Comparison of ENCODE assay signal across 23 mouse cellular contexts in genomic region chr12:88993788-88994187, GRCm38 (mm10).
"Had no signal": no experiment of that assay in that cellular context is flagged by ENCODE, and none has a peak within 500 bp of the region (broad histone marks: within the 10 kb centered on the region; RNA-seq: fewer than 3 reads in every experiment).

No protein-coding gene starts in this region.

- DNase-seq: gastrocnemius, postnatal 14 days; gastrocnemius, postnatal 36 days; heart, adult 11 months; heart, adult 2 months; heart, postnatal 14 days; heart, postnatal 36 days; kidney, adult 11 months; kidney, adult 2 months; kidney, adult 9 months; kidney, postnatal 14 days; kidney, postnatal 36 days; layer of hippocampus, postnatal 36 days; left cerebral cortex, postnatal 4 days had no signal

- H3K4me3 ChIP-seq: heart, adult 2 months; heart, embryonic 13.5 days; heart, embryonic 15.5 days; hindbrain, embryonic 13.5 days; hindbrain, embryonic 15.5 days; kidney, embryonic 15.5 days; limb, embryonic 13.5 days; limb, embryonic 15.5 days; liver, embryonic 12.5 days had no signal

- H3K27ac ChIP-seq: heart, adult 2 months; heart, embryonic 13.5 days; heart, embryonic 15.5 days; hindbrain, embryonic 13.5 days; hindbrain, embryonic 15.5 days; hindbrain, postnatal 0 days; kidney, embryonic 15.5 days; kidney, postnatal 0 days; limb, embryonic 13.5 days; limb, embryonic 15.5 days; liver, embryonic 12.5 days had no signal
